Mouse (Mus musculus) spleen, postnatal 14 days (tissue): ENCODE results near the gene Rabl3.

ENCODE experiments used
- DNase-seq, 2 experiments: peaks; one replicate each; pipeline ENCODE4 v3.0.0; 2021 to 2022; ENCODE audit warnings: low spot score in 2 of 2

The Rabl3 gene

DNA sequence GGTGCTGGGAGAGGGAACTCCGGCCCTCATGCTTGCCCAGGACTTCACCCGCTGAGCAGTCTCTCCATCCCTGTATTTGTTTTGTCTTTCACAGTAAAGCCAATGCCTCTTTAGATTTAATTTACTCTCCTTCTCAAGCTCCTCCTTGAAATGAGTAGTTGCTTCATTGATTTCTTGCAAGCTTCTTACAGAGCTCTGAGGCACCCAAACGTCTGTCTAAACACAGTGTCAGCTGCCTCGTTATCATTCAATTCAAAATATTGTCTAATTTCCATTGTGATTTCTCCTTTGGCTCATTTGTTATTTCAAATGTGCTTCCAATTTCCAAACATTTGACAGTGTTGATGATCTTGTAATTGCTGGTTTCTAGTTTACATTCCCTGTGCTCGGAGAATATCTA lies 6.6 kb downstream of the Rabl3 start:
- no peak for DNase-seq

DNA sequence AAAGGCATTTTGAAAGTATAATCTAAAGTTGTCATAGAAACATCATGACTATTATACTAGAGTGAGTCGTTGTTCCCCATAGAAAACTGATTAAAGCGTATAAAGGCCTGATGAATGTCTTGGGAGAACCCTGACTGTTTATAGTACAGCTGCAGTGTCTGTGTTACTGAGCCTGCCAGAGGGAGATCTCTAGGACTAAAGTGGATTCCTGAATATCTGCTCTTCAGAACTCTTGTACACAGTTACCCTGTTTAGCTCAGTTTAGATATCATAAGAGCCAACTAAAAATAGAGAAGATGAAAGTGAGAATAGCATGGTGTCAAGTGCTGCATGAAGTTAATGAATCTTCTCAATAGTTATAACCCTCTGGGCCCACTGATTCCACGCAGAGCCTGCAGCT lies 10.6 kb downstream of the Rabl3 start:
- no peak for DNase-seq

DNA sequence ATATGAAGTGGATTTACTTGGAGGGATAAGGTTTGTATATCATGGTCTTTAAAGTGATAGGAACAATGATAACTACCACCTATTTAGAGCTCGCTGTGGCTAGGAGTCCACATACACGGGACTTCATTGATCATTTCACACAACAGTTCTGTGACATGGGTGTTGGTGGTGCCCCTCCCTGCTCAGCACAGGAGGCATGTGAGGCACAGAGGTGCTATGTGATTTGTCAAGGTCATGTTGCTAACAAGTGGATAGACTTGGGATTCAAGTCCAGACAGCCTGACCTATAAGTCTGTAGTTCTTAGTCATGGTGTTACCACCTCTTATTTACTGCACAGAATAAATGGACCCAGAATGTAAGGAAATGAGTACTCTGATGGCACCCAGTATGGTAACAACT lies 11.3 kb downstream of the Rabl3 start:
- DNase-seq: no peak

DNA sequence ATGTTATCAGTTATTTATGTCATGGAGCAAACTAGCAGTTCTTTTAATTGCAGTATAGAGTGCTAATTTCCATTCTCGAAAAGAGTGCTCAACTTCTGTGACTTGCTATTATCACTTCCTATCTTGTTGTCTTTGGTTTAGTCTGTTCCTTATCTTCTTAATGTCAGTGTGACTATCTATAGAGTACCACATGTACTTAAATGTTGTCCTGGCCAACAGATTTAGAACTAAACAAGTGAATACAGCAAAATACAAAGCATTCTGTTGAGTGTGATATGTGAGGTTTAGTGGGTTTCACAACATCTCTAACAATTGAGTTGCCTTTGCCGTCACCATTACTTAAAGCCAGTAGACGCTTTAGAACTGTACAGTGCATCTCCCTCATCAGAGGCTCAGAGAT lies 13.1 kb downstream of the Rabl3 start:
- no peak for DNase-seq

DNA sequence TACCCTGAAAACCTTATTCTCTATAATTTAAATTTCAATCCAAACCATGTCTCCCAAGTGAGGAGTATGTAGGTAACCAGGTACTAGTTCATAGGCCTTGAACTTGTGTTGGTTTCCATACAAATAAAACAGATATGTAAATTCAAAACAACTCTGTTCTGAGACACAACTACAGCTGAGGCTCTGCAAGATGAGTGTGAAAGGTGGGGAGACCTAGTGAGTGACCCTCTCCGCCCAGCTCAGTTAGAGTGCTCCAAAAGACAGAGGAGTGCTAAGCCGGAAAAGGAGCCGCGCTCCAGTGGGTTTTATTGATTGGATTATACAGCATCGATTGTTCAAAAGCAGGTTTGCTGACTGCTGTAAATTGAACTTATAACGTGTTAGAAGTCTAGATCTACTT lies 22.7 kb downstream of the Rabl3 start:
- no peak for DNase-seq

DNA sequence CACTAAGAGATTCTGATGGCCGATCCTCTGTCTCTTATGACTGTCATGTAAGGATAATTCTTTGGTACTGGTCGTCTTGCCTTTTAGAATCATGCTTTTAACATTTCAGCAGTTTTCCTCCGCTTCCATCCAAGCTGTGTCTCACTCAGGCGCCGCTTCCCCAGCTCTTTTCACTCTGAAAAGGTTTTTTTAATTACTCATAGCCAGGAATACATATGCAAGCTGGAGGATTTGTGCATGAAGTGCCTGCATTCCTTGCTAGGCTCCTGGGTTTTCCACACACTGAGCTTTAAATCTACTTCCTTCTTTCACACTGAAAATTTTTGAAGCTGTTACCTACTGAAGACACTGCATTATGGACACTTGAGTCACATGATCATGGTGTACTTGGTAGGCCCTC lies 23.3 kb downstream of the Rabl3 start:
- no peak for DNase-seq

DNA sequence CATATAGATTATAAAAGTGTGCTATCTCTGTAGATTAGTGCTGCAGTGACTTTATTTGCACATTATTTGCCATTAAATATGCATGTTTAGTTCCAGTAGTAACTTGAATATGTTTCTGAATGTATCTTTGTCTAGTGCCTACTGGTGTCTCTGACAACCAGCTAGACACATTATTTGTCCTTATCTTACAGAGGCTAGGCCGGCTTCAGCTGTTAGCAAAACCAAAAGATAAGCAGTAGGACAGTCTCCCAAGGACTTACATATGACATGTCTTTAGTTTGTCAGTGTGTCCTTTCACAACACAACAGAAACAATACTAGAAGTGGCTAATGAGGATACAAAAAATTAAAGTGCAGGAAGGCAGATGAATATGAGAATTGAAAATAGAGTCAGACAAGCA lies 25.4 kb downstream of the Rabl3 start:
- no peak for DNase-seq

DNA sequence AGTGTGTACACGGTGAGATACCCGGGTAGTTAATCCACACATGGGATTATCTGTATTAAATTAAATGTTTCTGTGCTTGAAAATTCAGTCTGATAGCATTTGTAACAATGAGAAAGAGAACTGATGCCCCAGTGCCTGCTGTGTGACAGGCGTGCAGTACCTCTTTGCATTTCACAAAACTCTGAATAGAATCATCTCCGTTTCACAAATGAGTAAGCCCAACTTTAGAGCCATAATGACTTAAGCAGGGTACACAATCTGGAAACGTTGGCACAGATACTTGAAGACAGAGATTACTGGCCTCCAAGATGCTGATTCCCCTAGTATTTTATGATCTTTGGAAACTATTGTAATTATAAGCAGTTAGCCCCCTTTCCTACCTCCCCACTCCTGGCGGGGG lies 26.4 kb downstream of the Rabl3 start:
- no peak for DNase-seq

DNA sequence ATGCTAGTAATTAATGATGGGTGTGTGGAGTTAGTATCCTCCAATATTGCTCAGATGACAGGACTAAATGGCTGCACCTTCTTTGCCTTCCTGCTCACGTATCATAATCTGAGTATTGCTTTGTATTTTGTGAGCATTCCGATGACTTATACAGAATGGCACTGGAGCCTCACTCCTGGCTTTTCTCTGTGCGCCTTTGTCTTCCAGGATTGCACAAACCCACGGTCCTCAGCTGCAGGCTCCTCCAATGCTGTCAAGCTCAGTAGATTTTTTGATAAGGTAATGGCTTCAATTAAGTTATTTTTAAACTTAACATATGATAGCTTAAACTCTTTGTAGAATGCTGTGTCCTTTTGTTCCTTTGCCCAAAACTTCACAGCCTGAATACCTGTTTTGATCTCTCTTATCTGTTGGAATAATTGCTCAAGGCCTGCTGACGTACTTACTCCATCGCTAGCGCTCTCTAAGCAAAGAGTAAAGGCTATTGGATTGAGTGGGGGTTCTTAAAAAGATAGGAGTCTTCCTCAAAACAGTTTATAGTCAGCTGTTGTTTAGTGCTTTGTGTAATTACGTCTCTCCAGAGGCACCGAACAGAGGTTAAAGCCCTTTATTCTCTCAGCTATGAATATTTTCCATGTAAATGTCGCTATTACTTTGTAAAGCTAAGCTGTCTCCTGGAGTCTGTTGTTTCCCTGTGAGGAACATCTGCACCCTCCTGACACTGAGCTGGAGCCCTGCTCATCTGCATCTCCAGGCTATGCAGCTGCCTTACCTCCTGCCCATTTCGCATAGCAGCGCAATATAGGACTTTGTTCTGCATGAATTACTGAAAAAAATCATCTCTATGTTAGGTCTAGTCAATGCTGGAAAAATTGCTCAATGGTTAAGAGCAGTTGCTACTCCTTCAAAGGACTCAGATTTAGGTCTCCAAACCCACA lies 27.7 kb downstream of the Rabl3 start:
- DNase-seq: no peak

DNA sequence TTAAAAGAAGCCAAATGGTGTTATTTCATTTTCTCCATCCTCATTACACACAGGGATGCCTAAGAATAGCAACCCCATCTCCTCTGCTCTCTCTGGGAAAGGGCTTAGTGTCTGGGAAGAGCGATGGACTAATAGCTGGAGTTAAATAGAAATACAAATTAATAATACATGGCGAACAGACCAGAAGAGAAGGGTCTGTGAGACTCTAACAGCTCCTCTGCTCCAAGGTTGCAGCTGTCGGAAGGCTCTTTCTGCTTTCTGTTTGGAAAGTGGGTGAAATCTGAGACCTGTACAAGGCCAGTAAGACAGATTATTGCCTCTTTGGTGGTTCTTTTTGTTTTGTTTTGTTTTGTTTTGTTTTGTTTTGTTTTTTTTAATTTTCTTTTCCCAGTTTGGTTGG lies 31.9 kb downstream of the Rabl3 start:
- DNase-seq: no peak

DNA sequence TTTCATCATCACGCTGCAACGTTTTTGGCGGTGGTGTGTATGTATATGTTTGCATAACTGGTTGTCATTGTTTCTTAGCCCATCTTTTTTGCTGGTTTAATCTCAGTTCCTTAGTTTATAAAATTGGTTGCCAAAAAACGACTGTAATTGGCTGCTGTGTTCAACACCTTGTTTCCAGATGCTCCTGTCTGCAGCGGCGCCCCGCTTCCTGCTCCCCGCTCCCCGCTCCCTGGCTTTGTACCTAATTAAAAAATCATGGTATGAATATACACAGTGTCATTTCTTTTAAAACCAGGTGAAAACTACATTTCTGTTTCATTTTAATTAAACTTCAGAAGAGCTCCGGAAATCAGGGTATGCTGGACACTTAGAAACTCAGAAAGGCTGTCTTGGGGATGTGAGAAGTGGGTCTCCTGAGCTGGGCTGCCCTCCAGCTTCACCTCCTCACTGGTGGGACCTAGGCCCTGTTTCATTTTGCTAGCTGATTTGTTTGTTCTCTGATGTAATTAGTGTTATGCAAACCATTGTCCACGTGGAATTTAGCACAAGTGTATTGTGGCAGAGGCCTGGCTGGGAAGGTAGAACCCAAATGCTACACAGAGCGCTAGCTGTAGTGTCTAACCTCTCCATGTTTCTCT lies 32.6 kb downstream of the Rabl3 start:
- no peak for DNase-seq

DNA sequence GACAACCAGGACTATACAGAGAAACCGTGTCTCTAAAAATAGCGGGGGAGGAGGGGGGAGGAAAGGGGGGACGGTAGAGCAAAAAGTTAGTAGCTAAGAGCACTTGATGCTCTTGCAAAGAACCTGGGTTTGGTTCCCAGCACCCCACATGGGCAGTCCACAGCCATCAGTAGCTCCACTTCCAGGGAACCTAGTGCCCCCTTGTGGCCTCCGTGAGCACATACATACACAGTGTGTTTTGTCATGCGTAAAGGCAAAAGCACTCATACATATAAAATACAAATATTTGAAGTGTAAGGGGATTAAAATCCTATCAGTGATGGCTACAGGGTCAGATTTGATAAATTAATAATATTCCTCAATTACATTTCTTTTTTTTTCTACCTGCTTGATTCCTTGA lies 33.4 kb downstream of the Rabl3 start:
- DNase-seq: no peak

DNA sequence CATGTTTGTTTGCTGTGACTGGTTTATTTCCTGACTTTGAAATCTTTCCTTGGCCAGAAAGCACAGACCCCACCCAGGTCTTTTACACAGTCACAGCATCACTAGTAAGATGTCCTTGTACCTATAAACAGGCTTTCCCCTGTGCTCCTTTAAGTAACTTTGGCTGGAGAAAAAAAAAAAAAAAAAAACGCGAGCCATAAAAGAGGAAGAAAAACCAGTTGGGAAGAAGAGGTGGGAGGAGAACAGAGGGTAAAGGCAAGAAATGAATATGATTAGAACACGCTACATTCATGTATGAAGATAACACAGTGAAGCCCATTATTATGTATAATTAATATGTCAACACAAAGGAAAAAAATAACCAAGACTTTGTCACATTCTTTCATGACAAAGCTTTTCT lies 35.6 kb downstream of the Rabl3 start:
- DNase-seq: no peak

DNA sequence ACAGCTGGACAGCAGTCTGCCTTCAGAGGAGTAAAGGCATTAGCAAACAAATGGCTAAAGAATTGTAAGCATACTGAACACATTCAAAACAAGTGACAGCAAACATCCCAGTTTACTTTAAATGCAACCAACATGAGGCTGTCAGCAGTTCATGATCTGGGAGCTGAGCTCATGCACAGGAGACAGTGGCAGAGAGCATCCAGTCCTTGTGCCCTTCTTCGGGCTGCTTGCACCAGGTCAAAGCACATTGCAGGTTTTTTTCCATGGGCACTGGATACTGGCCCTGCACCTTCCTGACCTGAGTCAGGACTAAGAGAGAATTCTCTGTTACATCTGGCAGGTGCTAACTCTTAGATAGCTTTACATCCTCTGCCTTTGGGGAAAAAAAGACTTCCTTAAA lies 39.9 kb downstream of the Rabl3 start:
- DNase-seq: no peak

DNA sequence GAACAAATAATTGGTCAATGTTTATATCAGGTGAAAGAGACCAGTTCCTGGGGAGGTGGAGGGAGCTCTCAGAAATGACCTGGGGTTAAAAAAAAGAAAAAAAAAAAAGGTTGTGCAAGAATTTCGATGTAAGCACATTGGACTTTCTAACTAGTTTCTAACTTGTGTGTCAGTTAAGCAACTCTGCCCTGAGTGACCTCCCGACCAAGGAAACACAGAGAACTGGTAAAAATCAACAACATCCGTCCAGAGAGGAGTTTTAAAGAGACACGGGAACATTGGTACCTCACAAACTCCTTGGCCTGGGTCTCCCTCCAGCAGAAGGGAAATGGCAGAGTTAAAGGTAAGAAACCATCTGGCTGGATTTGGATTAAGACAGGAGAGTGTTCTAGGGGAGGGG lies 40.3 kb downstream of the Rabl3 start, which contains the start of gene Hgd:
Gene Hgd, plus strand, starts transcription at position 160 of the 400 bp plus-strand sequence.
- no peak for DNase-seq

DNA sequence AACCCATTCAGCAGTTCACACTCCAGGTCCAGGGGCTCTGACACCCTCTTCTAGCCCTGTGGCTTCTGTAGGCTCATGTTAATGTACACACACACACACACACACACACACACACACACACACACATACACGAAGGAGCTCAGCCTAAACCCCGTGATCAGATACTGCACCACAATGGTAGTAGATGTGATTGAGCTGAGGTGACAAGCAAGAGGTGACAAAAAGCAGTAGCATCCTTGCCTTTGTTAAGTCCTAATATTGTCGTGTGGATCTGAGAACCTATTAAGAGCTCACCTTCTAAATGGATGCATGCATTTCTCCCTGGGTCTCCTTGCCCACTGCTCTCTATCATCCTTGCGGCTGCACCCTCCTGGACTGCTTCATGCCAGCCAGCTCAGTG lies 41.0 kb downstream of the Rabl3 start:
- no peak for DNase-seq

DNA sequence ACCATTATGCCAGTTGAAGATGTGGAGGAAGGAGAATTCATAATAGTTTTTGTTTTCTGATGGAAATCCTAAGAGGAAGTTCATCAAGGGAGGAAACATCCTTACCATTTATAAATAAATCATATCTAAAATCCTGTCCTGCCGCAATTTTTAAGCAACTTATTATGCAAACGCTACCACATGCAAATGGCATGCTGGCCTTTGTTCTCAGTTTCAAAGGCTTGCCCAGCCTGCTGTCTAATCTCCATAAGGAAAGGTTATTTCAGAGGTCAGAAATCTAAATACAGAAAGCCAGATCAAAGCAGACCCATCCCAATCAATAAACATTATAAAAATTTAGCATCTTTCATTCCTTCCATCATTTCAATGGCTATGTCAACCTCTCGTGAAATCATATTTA lies 42.2 kb downstream of the Rabl3 start:
- DNase-seq: no peak

DNA sequence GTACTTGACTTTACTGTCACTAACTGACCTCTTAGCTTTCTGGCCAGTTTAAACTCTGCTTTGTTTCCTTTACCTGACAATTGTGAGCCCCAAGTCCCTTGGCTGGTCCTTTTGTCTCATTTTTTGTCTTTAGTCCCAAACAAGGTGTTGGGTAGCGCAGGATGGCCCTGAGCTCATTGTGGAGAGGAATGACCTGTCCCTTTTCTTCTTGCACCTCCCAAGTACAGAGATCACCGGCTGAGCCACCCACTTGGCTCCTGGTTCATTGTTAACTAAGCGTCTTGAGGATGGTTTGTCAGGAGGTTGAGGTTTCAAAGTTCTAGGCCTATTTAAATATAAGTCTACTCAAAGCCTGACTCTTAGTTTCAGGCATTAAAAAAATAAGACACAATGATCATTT lies 43.6 kb downstream of the Rabl3 start:
- no peak for DNase-seq

DNA sequence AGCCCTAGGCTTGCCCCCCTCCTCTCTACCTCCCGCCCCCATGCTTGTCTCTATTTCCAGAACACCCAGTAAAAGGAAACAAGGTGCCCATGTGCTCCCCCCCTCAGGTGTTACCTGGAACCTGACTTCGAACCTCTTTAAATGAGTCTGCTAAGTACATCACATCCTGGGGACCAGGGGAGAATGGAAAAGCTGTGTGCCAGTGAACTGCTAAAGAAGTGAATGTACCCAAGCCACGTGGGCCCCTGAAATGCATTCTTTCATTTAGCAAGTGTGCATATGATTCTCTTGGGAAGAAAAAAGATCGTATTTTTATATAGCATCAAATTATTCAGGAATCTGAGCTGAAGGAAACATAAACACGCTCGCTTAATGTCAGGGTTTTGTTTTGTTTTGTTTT lies 44.1 kb downstream of the Rabl3 start:
- DNase-seq: no peak

DNA sequence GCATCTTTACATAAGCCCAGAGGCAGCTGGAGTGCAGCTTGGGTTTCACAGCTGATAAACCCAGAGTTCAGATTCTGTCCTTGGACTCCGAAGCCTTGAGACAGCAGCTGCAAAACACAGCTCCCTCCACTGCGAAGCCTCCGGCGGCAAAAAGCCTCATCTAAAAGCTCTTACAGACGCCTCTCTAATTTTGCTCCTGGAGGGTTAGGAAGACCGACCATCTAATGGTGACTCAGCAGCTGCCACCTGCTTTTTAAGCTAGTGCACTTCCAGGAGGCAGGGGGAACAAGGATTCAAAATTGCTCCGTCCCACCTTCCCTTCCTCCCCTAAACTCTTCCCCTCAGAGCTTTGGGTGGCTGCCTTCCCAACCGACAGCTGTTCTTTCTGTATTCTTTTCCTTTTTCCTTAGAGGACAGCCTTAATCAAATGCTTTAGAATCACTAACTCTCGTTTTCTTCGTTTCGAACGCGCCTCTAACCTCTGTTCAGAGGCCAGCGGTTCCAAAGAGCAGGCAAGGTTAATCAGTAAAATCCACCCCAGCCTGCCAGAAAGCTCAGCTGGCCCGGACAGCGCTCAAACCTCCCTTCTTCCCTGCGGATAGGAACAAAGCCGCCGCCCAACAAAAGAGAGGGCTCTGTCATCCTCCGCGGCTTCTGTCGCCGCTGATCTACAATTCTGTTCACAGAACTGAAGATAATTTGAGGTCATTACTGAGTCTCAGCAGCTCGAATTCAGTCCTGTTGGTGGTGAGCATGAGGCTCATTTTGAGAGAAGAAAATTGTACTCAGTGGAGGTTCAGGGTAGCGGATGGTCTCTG lies 44.7 kb downstream of the Rabl3 start:
- no peak for DNase-seq

DNA sequence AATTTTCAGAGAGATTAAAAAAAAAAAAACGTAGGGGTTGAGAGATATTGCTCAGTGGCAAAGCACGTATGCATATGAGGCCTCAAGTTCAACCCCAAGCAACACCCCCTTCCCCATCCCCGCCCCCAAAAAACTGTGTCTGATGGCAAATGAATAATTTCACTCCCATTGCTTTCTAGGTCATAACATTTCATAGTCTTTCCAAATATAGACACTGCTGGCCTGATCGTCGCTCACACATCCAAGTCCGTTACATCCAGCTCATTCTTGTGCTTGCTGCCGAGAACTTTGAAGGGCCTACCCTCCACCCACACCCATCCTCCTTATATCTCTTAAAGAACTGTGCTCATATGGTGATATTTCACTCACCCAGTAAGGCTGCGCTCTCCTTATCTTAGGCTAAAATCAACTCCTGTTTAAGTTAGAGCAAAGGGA lies 45.5 kb downstream of the Rabl3 start:
- no peak for DNase-seq

DNA sequence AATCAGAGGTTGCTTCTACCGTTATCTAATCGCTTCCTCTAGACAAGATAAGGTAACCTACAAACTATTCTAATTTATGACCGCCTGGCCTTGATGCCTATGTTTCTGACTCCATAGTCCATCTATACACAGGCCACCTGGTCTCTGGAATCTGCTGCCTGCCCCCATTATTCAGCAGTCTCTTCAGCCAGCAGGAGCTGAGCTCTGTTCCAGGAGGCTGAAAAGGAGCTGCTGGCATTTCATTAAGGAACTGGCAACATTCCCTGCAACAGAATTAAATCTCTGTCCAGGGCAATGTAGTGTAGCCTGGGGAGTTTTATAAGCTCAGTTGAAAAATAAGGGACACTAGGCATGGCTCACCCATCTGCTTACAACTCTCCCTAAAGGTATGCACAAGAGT lies 51.2 kb downstream of the Rabl3 start:
- no peak for DNase-seq
